Mouse (Mus musculus): ENCODE results near the gene Kcnj14.
A peak's percentile ranks its signal among the peaks of the same experiment; 100 is the strongest.

The Kcnj14 gene

DNA sequence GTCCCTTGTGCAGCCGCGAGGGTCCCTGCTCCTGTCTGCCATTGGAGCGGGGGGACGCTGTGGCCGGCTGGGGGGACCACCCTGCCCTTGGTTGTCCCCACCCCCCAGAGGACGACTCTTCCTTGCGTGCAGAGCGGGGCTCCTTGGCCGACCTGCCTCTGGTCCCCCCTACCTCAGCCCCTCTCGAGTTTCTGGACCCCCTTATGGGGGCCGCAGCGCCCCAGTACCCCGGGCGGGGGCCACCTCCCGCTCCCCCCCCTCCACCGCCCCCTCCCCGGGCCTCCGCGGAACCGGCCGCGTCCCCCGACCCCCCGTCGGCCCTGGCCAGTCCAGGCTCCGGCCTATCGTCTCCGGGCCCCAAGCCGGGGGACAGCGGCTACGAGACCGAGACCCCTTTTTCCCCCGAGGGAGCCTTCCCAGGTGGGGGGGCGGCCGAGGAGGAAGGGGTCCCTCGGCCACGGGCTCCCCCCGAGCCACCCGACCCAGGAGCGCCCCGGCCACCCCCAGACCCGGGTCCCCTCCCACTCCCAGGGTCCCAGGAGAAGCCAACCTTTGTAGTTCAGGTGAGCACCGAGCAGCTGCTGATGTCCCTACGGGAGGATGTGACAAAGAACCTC is 30.5 kb downstream of the Kcnj14 start:
- peak; percentile 34 for DNase-seq

GRCm38 (mm10) chr7:45793240-45793639 is 31.3 kb downstream of the Kcnj14 start:
- DNase-seq, result no peak

- DNase-seq, result peak; percentile 28
Observed at GRCm38 (mm10) chr7:45791756-45792490, 32.7 kb downstream of the Kcnj14 start.

GRCm38 (mm10) chr7:45790721-45791120 is 33.9 kb downstream of the Kcnj14 start:
- DNase-seq, result peak; percentile 35

DNA sequence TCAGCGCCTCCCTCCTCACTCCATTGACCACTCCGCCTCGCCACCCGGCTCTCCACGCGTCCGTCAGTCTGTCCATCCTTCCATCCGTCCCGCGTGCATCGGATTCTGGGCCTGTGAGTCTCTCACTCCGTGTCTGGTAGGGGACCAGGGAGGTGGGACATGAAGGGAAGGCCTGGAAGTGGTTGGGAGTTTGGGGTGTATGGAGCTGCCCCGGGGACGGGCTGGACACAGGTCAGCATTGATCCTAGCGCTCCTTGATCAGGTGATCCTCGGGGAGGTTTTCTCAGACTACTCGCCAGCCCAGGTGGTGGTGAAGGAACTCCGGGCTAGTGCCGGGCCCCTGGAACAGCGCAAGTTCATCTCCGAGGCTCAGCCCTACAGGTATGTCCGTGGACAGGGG is 36.9 kb downstream of the Kcnj14 start:
- peak; percentile 71 for DNase-seq

DNA sequence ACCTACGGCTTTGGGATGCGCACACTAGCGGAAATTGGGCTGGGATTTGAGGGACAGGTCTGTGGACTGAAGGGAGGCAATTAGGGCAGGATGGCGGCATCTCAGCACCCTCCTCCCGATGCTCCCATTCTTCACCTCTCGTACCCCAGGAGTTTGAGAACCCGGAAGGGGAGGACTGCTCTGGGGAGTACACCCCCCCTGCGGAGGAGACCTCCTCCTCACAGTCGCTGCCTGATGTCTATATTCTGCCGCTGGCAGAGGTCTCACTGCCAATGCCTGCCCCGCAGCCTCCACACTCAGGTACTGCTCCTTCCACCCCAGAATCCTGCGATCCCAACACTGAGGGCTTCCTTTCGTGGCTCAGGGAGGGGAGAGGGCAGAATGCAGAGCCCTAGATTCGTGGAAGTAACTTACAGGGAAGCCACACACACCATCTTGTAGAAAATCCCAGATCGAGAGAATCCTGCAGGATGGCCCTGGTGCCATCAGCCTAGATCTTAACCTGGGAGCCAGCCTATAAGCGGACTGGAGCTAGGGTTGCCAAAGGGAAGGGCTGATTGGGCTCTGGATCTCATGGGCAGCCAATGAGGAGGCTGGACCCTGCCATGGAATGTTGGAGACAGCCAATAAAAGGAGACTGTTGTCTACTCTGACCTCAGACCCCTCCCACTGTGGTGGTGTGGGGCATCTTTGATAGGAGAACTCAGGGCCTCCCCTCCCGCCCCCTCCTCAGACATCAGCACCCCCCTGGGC is 37.7 kb downstream of the Kcnj14 start:
- peak; percentile 87 for DNase-seq

- peak; percentile 89 for DNase-seq
Observed at GRCm38 (mm10) chr7:45786136-45786578, 38.4 kb downstream of the Kcnj14 start.

- peak; percentile 87 for DNase-seq
Observed at GRCm38 (mm10) chr7:45785388-45786135, 39.0 kb downstream of the Kcnj14 start.

DNA sequence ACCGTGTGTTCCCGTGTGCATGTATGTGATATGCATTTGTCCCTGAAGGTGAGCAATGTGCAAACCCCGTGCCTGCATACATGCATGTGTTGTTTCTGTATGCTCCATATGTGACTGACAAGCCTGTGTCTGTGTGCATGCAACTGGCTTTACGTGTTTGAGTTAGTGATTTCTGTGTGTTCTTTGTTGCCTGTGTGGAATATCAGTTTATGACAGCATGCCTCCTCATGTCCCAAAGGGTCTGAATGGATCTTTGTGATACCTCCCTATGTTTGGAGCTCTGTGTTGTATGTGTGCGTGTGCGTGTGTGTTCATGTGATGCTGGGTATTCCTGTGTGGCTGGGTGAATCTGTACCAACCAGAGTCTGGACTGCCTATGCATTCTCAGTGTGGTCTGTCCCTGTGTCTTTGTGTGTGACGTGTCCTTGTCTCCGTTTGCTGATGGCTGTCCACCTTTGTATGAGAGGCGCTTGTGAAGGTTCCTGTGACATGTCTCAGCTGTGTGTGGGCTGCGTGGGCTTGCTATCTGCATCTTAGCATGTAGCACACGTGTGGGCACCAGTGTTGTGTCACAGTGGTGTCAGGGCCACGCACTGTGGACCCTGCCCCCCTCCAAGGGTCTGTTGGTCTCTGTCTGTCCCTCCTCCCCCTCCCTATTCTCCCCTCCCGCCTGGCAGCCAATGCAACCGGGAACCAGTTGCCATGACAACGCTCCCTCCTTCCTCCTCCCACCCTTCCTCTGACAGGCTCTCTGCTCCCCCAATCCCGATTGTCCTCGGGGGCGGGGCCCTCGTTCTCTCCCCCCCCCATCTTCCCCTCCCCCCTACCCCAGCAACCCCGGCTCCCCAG is 39.8 kb downstream of the Kcnj14 start, which contains the start of gene Sult2b1:
TSS of gene Sult2b1 (minus strand) at position 146 of the 849 bp plus-strand sequence.
- DNase-seq, result peak; percentile 95

DNA sequence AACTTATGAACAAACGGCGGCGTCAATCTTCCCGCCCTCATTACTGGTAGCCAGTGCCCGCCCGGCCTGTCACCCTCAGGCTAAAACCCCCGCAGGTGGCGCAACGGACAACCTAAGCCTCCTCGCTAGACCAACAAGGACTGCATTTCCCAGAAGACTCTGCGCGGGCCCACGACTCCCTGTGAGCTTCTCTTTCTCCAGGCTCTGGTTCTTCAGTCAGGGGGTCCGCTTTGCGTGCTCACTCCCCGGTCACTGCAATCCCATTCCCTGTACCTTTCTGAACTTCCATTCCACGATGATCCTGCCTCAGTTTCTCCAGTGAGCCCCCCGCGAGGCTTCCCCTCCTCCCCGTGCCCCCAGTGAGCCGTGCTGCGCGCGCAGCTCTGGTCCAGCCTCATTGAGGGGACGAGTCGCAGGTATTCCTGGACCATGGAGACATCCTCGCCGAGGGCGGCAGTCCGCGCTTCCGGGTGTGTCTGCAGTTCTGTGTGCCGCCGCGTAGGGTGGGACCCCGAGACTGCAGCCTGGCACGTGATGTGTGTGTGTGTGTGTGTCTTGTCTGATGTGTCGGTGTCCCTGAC is 41.0 kb downstream of the Kcnj14 start, which contains the start of gene Lmtk3:
TSS of gene Lmtk3 (plus strand) at position 228 of the 581 bp plus-strand sequence.
- peak; percentile 88 for DNase-seq

DNA sequence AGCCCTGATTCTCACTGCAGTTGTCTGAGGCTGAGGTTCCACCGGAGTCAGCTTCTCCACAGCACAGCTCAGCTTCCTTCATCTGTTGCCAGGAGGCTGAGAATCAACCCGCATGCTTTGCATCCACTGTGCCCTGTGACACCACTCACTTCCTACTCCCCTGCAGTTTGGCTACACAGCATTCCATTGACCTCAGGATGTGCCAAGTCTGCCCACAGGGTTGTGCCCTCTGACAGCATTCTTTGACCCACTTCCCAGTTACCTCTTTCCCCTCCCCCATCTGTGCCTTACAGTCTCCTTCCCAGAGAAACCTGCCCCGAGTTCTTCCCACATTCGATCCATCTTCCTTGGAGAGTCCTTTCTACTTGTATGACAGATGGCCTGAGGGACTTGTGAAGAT is 42.3 kb downstream of the Kcnj14 start:
- no peak for DNase-seq

GRCm38 (mm10) chr7:45779081-45779641 is 45.4 kb downstream of the Kcnj14 start:
- DNase-seq, result no peak

DNA sequence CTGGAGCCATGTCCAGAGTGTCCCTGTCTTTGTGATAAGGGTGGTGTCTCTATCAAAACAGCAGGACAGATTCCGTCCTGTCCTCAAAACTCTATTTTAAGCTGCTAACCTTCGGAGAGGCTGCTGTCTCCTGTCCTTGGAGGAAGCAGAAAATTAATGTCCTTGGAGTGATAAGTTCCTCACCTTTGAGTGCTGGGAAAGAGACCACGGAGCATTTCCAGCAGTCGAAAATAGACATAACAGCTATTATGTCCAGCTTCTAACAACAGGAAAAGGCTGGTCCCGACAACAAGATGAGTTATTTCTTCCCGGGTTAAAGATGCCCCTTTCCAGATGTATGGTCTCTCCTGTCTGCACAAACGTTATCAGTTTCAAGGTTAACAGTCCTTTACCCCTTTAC is 49.3 kb downstream of the Kcnj14 start:
- DNase-seq, result no peak

DNA sequence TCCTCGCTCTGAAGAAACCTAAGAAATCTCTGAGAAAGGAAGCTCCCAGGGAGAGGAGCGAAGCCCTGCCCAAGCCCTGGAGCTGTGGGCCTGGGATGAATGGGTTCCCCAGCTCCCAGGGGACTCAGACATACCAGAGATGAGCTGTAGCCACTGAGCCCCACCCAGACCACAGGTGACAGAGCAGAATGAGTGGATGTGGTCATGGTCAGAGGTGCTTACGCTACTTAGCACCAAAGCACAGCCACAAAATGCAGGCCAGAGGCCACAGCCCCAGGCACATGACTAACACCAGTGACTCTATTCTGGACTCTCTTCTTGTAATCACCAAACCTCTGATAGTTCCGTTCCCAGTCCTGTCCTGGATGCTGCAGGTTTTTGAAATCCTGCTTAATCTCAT is 53.5 kb downstream of the Kcnj14 start:
- no peak for DNase-seq

DNA sequence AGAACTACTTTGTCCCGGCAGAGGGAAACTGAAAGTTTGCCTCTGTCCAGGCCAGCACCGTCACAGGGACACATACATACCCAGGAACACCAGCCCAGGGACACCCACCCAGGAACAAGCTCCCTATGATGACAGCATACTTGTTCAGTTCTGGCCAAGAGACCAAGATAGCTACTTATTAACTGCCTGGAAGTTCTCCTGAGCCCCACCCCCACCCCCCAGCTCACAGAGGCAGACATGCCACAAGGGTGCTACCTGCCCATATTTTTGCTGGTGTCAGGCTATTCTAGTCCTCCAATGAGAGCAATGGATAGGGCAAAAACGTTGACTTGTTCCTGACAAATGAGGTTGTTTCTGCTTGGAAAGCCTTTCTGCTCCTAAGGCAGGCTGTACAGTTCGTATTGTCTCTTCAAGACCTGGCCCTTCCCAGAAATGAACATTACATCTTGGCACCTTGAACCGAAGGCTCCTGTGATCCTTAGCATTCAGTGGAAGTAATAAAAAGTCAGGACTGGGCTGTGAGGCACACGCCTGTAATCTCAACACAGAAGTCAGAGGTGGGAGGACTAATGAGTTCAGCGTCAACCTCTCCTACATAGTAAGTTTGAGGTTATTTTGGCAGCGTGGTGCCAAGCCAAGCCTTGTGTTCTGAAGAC is 54.0 kb downstream of the Kcnj14 start:
- no peak for DNase-seq

DNA sequence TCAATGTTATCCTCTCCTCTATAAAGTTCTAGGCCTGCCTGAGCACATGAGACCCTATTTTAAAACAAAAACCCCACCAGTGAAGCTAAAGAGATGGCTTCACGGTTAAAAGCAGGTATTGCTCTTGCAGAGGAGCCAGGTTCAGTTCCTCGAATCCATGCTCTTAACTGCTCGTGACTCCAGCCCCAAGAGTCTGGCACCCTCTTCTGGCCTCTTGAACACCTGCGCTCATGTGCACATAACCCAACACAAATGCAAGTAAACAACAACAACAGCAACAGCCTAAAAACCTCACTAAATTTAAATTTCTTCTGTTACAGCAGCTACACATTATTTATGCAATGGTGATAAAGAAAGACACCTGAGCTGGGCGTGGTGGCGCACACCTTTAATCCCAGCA is 57.1 kb downstream of the Kcnj14 start:
- DNase-seq, result no peak

GRCm38 (mm10) chr7:45766764-45767163 is 57.8 kb downstream of the Kcnj14 start:
- no peak for DNase-seq

Measured in cerebellum, adult 9-11 months (tissue).